Comparison of ENCODE assay signal across 17 mouse cellular contexts in the genomic region with DNA sequence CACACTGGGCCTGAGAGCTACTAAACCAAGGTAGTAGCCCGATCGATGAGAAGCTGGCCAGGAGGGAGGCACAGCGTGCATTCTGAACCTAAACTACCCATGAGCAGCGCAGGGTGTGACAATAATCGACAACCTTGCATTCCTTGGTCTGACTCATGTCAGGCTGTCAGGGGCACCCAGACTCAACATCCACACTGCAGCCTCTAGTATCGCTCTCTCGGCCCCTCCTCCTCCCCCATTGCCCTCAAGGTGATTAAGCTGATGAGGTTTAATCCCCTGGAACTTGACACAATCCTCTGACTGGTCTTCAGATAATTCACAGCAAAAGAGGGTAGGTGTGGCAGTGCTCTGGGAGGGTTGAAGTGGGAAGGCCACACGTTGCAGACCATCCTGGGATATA. TPM values are rescaled to one million over a fixed set of nuclear protein-coding genes. Genes with fewer than 3 reads are reported as not detected.
DNase-seq lines count a peak whose midpoint lies in the region; ATAC-seq lines count a peak whose summit lies in the region.
"Had no signal": no experiment of that assay in that cellular context is flagged by ENCODE, and none has a peak within 500 bp of the region (broad histone marks: within the 10 kb centered on the region; RNA-seq: fewer than 3 reads in every experiment).

No protein-coding gene starts in this region.

- peak overlapping the region; percentile 7; the same call in 1 of the 2 replicates for H3K4me2 ChIP-seq in heart, embryonic 13.5 days
- no peak overlapping the region for H3K4me2 ChIP-seq in intestine, embryonic 16.5 days (ENCODE audit: low read depth, low read length)
- H3K4me2 ChIP-seq: hindbrain, embryonic 12.5 days; limb, embryonic 13.5 days; midbrain, embryonic 13.5 days had no signal

- H3K4me1 ChIP-seq in heart, embryonic 13.5 days, result peaks cover 36% of the 10 kb centered on the region
- peaks cover 28% of the 10 kb centered on the region for H3K4me1 ChIP-seq in intestine, embryonic 16.5 days (ENCODE audit: control insufficient read depth, insufficient read depth, low read length)

- H3K27ac ChIP-seq in heart, embryonic 13.5 days (replicated peaks), result peak overlapping the region; percentile 29
- peak overlapping the region; percentile 69 for H3K27ac ChIP-seq in intestine, embryonic 16.5 days (ENCODE audit: low read length)
- H3K27ac ChIP-seq in macrophage, result peak overlapping the region; percentile 48
- H3K27ac ChIP-seq: hindbrain, embryonic 12.5 days; limb, embryonic 13.5 days; midbrain, embryonic 13.5 days had no signal

- H3K27me3 ChIP-seq in heart, embryonic 13.5 days (replicated peaks), result no peaks in the 10 kb centered on the region
- H3K27me3 ChIP-seq in intestine, embryonic 16.5 days (replicated peaks; ENCODE audit: control insufficient read depth, insufficient read depth, low read length), result no peaks in the 10 kb centered on the region
- H3K27me3 ChIP-seq: hindbrain, embryonic 12.5 days; limb, embryonic 13.5 days; midbrain, embryonic 13.5 days had no signal

- 22% methylated on average over 8 of the region's 8 CpGs for WGBS in heart, embryonic 13.5 days
- 30% methylated on average over 8 of the region's 8 CpGs for WGBS in intestine, embryonic 16.5 days
- 68% methylated on average over 7 of the region's 8 CpGs for whole genome bisulfite sequencing in macrophage (ENCODE audit: missing documents)

- ATAC-seq in heart, embryonic 13.5 days (ENCODE audit: extremely low read depth, insufficient number of reproducible peaks, low FRiP score, low TSS enrichment), result no peak
- peak; percentile 6; the same call in 1 of the 2 replicates for ATAC-seq in intestine, embryonic 16.5 days
- ATAC-seq: forebrain, embryonic 14.5 days; midbrain, embryonic 13.5 days had no signal

- intact Hi-C loops in gastrocnemius, postnatal 36 days (cut with DNase I), result no loop called here

- DNase-seq in heart, adult 18-20 months, result no peak
- DNase-seq in R1 (ENCODE audit: low read depth, low spot score), result peak; percentile 33
- no peak for DNase-seq in gastrocnemius, postnatal 36 days
- DNase-seq in layer of hippocampus, postnatal 14 days (ENCODE audit: low spot score in 2 of 2), result no peak
- DNase-seq: cerebellum, adult 9-10 months; kidney, adult 18-20 months; kidney, postnatal 25 days; lung, postnatal 14 days; thymus, postnatal 25 days had no signal

- no peak overlapping the region for H3K4me3 ChIP-seq in heart, embryonic 13.5 days
- no peak overlapping the region for H3K4me3 ChIP-seq in intestine, embryonic 16.5 days (ENCODE audit: low read length)
- H3K4me3 ChIP-seq in macrophage (ENCODE audit: inconsistent target), result no peak overlapping the region
- H3K4me3 ChIP-seq: gastrocnemius, adult 2 months; hindbrain, embryonic 12.5 days; limb, embryonic 13.5 days; midbrain, embryonic 13.5 days had no signal

- no peaks in the 10 kb centered on the region for H3K36me3 ChIP-seq in heart, embryonic 13.5 days
- H3K36me3 ChIP-seq in intestine, embryonic 16.5 days (ENCODE audit: control insufficient read depth, insufficient read depth, low read length), result no peaks in the 10 kb centered on the region
- H3K36me3 ChIP-seq in macrophage (ENCODE audit: inconsistent target), result no peaks in the 10 kb centered on the region
- H3K36me3 ChIP-seq: hindbrain, embryonic 12.5 days; limb, embryonic 13.5 days; midbrain, embryonic 13.5 days had no signal

- H3K9ac ChIP-seq in heart, embryonic 13.5 days, result no peak overlapping the region; the same call in 1 of the 2 replicates
- no peak overlapping the region for H3K9ac ChIP-seq in intestine, embryonic 16.5 days (ENCODE audit: low read depth, low read length)
- H3K9ac ChIP-seq: hindbrain, embryonic 12.5 days; limb, embryonic 13.5 days; midbrain, embryonic 13.5 days had no signal

- H3K79me2 ChIP-seq in macrophage (ENCODE audit: inconsistent target), result peaks cover 12% of the 10 kb centered on the region; the same call in 1 of the 2 replicates

- H3K9me3 ChIP-seq in heart, embryonic 13.5 days, result no peaks in the 10 kb centered on the region
- no peaks in the 10 kb centered on the region for H3K9me3 ChIP-seq in intestine, embryonic 16.5 days (ENCODE audit: control insufficient read depth, low read length)
- H3K9me3 ChIP-seq: hindbrain, embryonic 12.5 days; limb, embryonic 13.5 days; midbrain, embryonic 13.5 days had no signal

RNA-seq across cellular contexts. Expression of a gene that starts 3.6 kb away (rescaled TPM):
- 4.0 and 4.3 TPM in 2 replicates for polyA plus RNA-seq in heart, embryonic 13.5 days (2015; fragmentation: Nextera tagmentation; extraction: Ambion mirVana)
- total RNA-seq in heart, adult 18-20 months (2021), result 10 to 100 TPM; 33.0 to 36.3 TPM
- polyA plus RNA-seq in intestine, embryonic 16.5 days (2015; fragmentation: Nextera tagmentation; extraction: Ambion mirVana), result 11.5 and 15.1 TPM in 2 replicates
- 10 to 100 TPM in 20 of 26 experiments, 1 to 10 TPM in 6; 5.7 to 26.0 (median 15.5) TPM for total RNA-seq in macrophage (2018; cell fraction: chromatin; rRNA removed)
- total RNA-seq in macrophage (2018; cell fraction: cytosol; rRNA removed), result 10 to 100 TPM; 30.4 to 51.5 (median 40.0) TPM
- 10 to 100 TPM; 19.5 to 74.0 (median 47.3) TPM for total RNA-seq in macrophage (2018; cell fraction: nucleus; rRNA removed)
- 18.4 to 25.1 TPM (median 23.3 TPM) in 3 replicates for polyA plus RNA-seq in macrophage (2018)
- 1 to 10 TPM; 4.8 to 5.1 TPM for total RNA-seq in gastrocnemius, postnatal 36 days (2021)
- total RNA-seq in layer of hippocampus, postnatal 14 days (2021), result 10 to 100 TPM; 87.6 to 93.2 TPM

Comparison
In these comparisons a context has a peak if more than half of its experiments do, and no peak if none do; other contexts are left out.
1. RNA of a gene that starts 3.6 kb away (total RNA-seq): 87.6 to 93.2 TPM in layer of hippocampus, postnatal 14 days and 33.0 to 36.3 TPM in heart, adult 18-20 months; 4.8 to 5.1 TPM in gastrocnemius, postnatal 36 days; every median in the first group is over 4 times any median in the second.
2. Peak in every context shown above with its lines, with median percentiles within 50 percentile points of each other: H3K27ac ChIP-seq.